Mouse (Mus musculus) R1 (cell line): ENCODE data around the gene Fam117a.

Source experiments
- DNase-seq: peaks from one replicate; pipeline ENCODE4 v3.0.0-alpha.2; 2018; ENCODE audit warnings: low read depth, low spot score

Gene Fam117a

GRCm38 (mm10) chr11:95333209-95333608 is 3.6 kb upstream of the Fam117a start:
- DNase-seq = no peak

GRCm38 (mm10) chr11:95333805-95334204 is 3.0 kb upstream of the Fam117a start:
- no peak for DNase-seq

GRCm38 (mm10) chr11:95334448-95335060 is 2.3 kb upstream of the Fam117a start:
- no peak for DNase-seq

- peak; percentile 86 for DNase-seq
Observed at GRCm38 (mm10) chr11:95337129-95337813, 453 bp downstream of the Fam117a start.

- DNase-seq = no peak
Observed at GRCm38 (mm10) chr11:95337846-95338342, 1.1 kb downstream of the Fam117a start.

GRCm38 (mm10) chr11:95339471-95340021 is 2.7 kb downstream of the Fam117a start:
- no peak for DNase-seq

- no peak for DNase-seq
Observed at GRCm38 (mm10) chr11:95340259-95340658, 3.4 kb downstream of the Fam117a start.

GRCm38 (mm10) chr11:95340664-95341063 is 3.8 kb downstream of the Fam117a start:
- no peak for DNase-seq

GRCm38 (mm10) chr11:95343180-95343579 is 6.4 kb downstream of the Fam117a start:
- DNase-seq = no peak

GRCm38 (mm10) chr11:95344181-95344580 is 7.4 kb downstream of the Fam117a start:
- DNase-seq = no peak

- DNase-seq = no peak
Observed at GRCm38 (mm10) chr11:95350289-95350688, 13.5 kb downstream of the Fam117a start.

- DNase-seq = no peak
Observed at GRCm38 (mm10) chr11:95350960-95351359, 14.1 kb downstream of the Fam117a start.

GRCm38 (mm10) chr11:95352686-95353085 is 15.9 kb downstream of the Fam117a start:
- DNase-seq = no peak

GRCm38 (mm10) chr11:95353226-95353625 is 16.4 kb downstream of the Fam117a start:
- DNase-seq = no peak

- peak; percentile 50 for DNase-seq
Observed at GRCm38 (mm10) chr11:95354228-95354944, 17.6 kb downstream of the Fam117a start.

- no peak for DNase-seq
Observed at GRCm38 (mm10) chr11:95354945-95355660, 18.3 kb downstream of the Fam117a start.

- no peak for DNase-seq
Observed at GRCm38 (mm10) chr11:95355661-95356011, 18.8 kb downstream of the Fam117a start.

GRCm38 (mm10) chr11:95356039-95356438 is 19.2 kb downstream of the Fam117a start:
- DNase-seq = no peak

GRCm38 (mm10) chr11:95356469-95357273 is 19.9 kb downstream of the Fam117a start:
- DNase-seq = no peak

GRCm38 (mm10) chr11:95358263-95358662 is 21.4 kb downstream of the Fam117a start:
- no peak for DNase-seq

- no peak for DNase-seq
Observed at GRCm38 (mm10) chr11:95364388-95364787, 27.6 kb downstream of the Fam117a start.
